Mouse (Mus musculus): ENCODE results near the gene Ruvbl1.

The Ruvbl1 gene

DNA sequence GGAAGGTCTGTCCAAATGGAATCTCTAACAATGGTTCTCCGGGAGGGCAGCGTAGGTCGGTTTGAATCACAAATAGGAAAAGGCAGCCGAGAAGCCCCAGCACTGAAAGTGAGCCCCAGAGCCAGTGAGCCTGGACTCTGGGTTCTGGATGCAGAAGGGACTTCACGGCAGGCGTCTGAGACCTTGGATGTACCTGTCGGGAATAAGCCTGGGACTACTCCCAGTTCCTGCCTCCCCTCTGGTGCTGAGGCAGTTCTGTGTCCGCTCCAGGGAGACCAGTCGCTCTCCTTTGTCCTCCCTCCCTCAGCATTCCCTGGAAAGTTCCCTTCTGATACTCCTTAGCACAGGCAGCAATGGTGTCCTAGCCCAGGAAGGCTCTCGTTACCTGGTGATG is 80.2 kb downstream of the Ruvbl1 start:
- no peak for DNase-seq (ENCODE audit: low spot score in 2 of 2)

Data from frontal cortex, postnatal 10 days (tissue).